Mouse (Mus musculus) hindbrain, embryonic 16.5 days (tissue): ENCODE measurements at regions not wholly inside any gene's neighbourhood (a gene's known extent, or its start where the extent isn't known, plus 50 kb on each side); places are given as distances from the start of the nearest gene placed in this dataset.

Experiments used
- ATAC-seq: fragments of 200-750 bp; cut with Nextera tagmentation; 2 replicates; pipeline ENCODE4 v1.8.0; 2017; ENCODE audit warnings: moderate TSS enrichment, moderate library complexity
- H3K27ac ChIP-seq: fragments of 300-500 bp; sonication (generic); 2 replicates; pipeline ENCODE4 v1.5.1; 2014; ENCODE audit warnings: low read depth, mild to moderate bottlenecking, control low read depth, low read length, moderate library complexity
- H3K27me3 ChIP-seq: fragments of 300-500 bp; sonication (generic); replicated peaks from 2 replicates; pipeline ENCODE4 v1.6.1; 2014; ENCODE audit warnings: low read length; ENCODE audit not compliant: control insufficient read depth, insufficient read depth
- H3K36me3 ChIP-seq: fragments of 300-500 bp; sonication (generic); 2 replicates; pipeline ENCODE4 v1.6.1; 2014; ENCODE audit warnings: mild to moderate bottlenecking, low read length, moderate library complexity, mixed read lengths; ENCODE audit not compliant: control insufficient read depth, insufficient read depth
- H3K4me1 ChIP-seq: fragments of 300-500 bp; sonication (generic); 2 replicates; pipeline ENCODE4 v1.6.1; 2014; ENCODE audit warnings: low read depth, low read length; ENCODE audit not compliant: control insufficient read depth, insufficient read depth
- H3K4me2 ChIP-seq: fragments of 300-500 bp; sonication (generic); 2 replicates; pipeline ENCODE4 v1.6.1; 2014; ENCODE audit warnings: mild to moderate bottlenecking, low read length, control low read depth, moderate library complexity
- H3K4me3 ChIP-seq: fragments of 300-500 bp; sonication (generic); 2 replicates; pipeline ENCODE4 v1.5.1; 2014; ENCODE audit warnings: mild to moderate bottlenecking, low read length, control low read depth, moderate library complexity
- H3K9ac ChIP-seq: fragments of 300-500 bp; sonication (generic); 2 replicates; pipeline ENCODE4 v1.6.1; 2014; ENCODE audit warnings: low read depth, mild to moderate bottlenecking, control low read depth, low read length, moderate library complexity
- H3K9me3 ChIP-seq: fragments of 300-500 bp; sonication (generic); 2 replicates; pipeline ENCODE4 v1.6.1; 2014; ENCODE audit warnings: mild to moderate bottlenecking, low read length, moderate library complexity; ENCODE audit not compliant: control insufficient read depth
- WGBS: fragments of 180-500 bp; shearing (Covaris S2); extraction: QIAGEN DNeasy Blood & Tissue Kit; methylation state at CpG from one replicate; pipeline ENCODE4 v1.1.7; 2014; 5-methylcytosine and 5-hydroxymethylcytosine counted together

DNA sequence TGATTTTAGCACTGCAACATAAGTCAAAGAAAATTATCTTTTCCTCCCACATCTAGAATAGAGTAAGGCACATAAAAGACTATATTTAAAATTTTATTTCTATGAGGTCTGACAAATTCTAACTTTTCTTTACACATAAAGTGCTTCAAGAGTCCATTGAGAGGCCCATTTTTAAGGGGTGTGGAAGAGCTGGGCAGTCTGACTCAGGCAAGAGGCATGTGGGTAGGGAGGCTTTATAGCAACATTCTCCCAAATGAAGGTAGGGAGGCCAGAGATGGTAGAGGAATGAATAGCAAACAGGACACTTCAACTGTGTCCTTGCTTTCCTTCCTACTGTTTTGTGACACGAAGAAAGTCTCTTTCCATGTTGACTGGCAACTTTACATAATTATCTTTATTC is 2566.6 kb upstream of the Gm7489 start:
- Histone ChIP-seq H3K4me3 (no peak overlapping the region), H3K9ac (no peak overlapping the region), H3K4me2 (no peak overlapping the region), H3K36me3 (no peaks in the 10 kb centered on the region), H3K4me1 (no peaks in the 10 kb centered on the region), H3K9me3 (no peaks in the 10 kb centered on the region), H3K27ac (no peak overlapping the region), H3K27me3 (no peaks in the 10 kb centered on the region)
- 75% methylated on average over 1 of the region's 1 CpGs for WGBS
- ATAC-seq = no peak

DNA sequence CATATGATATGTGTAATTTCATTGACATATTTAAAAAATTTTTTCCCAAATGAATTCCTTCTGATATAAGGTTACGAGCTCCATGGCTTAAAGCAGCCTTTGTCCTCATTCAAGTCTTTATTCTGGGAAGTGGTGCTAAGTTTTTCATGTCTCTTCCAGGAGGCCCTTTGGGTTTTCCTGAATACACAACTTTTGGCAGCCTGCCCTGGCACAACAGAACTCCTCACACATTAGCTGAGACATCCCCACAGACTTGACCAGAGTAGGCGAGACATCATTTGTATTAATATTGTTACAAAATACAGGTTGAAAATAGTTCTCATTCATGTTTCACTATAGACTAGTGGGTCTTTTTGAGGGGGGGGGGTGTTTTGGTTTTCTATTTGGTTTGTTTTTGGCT is 2565.9 kb upstream of the Gm7489 start:
- H3K36me3 ChIP-seq = no peaks in the 10 kb centered on the region
- no peak for ATAC-seq
- no peak overlapping the region for H3K4me3 ChIP-seq
- no peaks in the 10 kb centered on the region for H3K9me3 ChIP-seq
- H3K4me1 ChIP-seq = no peaks in the 10 kb centered on the region
- no peaks in the 10 kb centered on the region for H3K27me3 ChIP-seq
- no peak overlapping the region for H3K4me2 ChIP-seq
- no peak overlapping the region for H3K27ac ChIP-seq
- 65% methylated on average over 2 of the region's 2 CpGs for WGBS
- H3K9ac ChIP-seq = no peak overlapping the region

DNA sequence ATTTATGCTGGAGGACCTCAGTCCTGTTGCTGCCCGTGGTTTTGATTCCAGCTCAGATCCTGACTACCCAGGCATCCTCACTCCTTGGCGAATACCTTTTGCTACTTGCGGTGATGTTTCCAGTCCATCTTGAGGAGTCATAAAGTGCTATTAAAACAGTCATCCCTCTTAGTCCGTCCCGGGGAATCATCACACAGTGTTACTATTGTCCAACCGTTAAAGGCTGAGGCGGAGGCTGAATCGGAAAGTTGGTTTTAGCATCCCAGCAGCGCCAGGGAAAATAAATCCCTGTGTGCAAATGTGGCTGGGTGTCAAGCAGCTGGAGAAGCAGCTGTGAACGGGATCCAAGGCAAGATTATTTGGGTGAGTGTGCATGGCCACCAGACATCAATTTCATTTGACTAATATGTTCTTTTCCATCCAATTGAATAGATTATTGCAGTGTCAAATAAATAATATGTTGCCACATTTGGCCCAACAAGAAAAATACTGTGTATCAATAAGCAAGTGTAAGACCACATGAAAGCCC is 2564.3 kb upstream of the Gm7489 start:
- H3K9me3 ChIP-seq = no peaks in the 10 kb centered on the region
- H3K27me3 ChIP-seq = no peaks in the 10 kb centered on the region
- H3K27ac ChIP-seq = no peak overlapping the region
- H3K36me3 ChIP-seq = no peaks in the 10 kb centered on the region
- no peak for ATAC-seq
- H3K9ac ChIP-seq = no peak overlapping the region
- H3K4me3 ChIP-seq = no peak overlapping the region
- no peaks in the 10 kb centered on the region for H3K4me1 ChIP-seq
- no peak overlapping the region for H3K4me2 ChIP-seq
- 68% methylated on average over 10 of the region's 10 CpGs for WGBS

DNA sequence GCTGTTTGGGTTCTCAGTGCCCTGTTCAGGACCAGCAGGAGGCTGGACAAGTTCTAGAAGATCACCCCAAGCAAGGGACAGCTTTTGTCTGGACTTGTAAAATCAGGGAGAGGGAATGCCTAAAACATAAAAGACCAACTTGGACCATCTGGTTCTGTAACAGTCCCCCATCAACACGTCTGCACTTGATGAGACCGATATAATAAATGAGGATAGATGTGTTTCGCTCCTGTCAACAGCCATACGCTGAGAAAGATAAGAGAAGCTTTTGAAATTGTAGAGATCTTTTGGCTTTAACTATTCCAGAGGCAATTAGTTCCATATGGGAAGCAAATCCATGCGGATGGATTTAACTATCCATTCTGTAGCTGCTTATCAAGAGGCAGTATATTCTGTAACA is 2561.4 kb upstream of the Gm7489 start:
- no peak for ATAC-seq
- H3K9me3 ChIP-seq = no peaks in the 10 kb centered on the region
- no peak overlapping the region for H3K27ac ChIP-seq
- no peaks in the 10 kb centered on the region for H3K27me3 ChIP-seq
- H3K4me2 ChIP-seq = no peak overlapping the region
- H3K9ac ChIP-seq = no peak overlapping the region
- H3K36me3 ChIP-seq = no peaks in the 10 kb centered on the region
- no peaks in the 10 kb centered on the region for H3K4me1 ChIP-seq
- no peak overlapping the region for H3K4me3 ChIP-seq
- WGBS = 71% methylated on average over 5 of the region's 5 CpGs

DNA sequence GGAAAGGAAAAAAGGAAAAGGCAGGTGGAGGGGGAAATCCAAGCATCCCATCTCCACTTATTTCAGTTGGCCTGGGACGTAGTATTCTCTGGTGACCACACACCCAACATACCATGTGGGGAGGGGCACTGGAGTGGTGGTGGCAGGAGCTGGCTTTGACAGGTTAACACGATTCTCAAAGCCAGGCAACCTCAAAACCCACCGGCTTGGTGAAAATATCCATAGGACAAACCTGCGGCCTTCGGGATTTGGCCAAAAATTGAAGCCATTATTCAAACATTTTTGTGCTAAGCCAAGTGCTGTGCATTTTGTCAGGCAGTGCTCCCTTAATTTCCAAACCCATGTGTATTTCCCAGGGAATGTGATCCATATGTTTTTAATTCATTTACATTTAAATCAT is 2560.5 kb upstream of the Gm7489 start:
- Histone ChIP-seq H3K9ac (no peak overlapping the region), H3K27ac (no peak overlapping the region), H3K36me3 (no peaks in the 10 kb centered on the region), H3K4me1 (no peaks in the 10 kb centered on the region), H3K4me2 (no peak overlapping the region), H3K4me3 (no peak overlapping the region), H3K9me3 (no peaks in the 10 kb centered on the region), H3K27me3 (no peaks in the 10 kb centered on the region)
- 88% methylated on average over 5 of the region's 5 CpGs for WGBS
- no peak for ATAC-seq

DNA sequence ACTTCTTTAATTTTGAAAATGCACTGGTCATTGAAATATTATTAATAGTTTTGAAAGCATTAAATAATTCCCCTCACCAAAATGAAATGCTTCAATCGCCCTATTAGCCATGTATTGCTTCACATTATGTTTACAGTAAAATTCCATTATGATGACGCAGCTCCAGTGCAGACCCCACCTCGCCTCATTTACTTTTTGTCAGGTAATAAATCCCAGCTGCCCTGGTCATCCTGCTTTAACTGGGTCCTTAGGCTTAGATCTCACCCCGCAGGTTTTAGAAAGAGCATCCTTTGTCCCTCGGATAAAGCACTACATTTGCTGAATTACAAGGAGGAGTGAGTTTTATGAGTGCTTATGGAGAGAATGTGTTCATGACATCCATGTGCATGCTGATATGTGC is 2557.0 kb upstream of the Gm7489 start:
- Histone ChIP-seq H3K27ac (no peak overlapping the region), H3K9ac (no peak overlapping the region), H3K27me3 (no peaks in the 10 kb centered on the region), H3K4me3 (no peak overlapping the region), H3K36me3 (no peaks in the 10 kb centered on the region), H3K4me2 (no peak overlapping the region), H3K9me3 (no peaks in the 10 kb centered on the region), H3K4me1 (no peaks in the 10 kb centered on the region)
- ATAC-seq = no peak
- WGBS = 67% methylated on average over 5 of the region's 5 CpGs

DNA sequence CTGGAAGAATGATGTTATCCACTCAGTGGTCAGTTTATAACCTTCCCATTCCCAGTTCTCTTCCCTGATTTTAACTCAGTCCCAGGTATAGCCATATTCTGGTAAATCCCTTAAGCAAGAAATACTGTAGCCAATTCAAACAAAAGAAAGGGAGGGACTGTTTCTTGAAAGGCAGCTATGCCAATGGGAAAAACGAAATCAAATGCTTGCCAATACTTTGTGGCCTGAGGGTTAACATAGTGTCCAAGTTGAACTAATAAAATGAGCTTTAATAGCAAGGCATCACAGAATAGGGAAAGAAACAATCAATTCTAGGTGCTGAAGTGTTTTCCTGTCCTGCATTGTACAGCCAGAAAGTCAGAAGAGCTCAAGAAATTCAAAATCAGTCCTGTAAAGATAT is 2548.3 kb upstream of the Gm7489 start:
- Histone ChIP-seq H3K4me1 (no peaks in the 10 kb centered on the region), H3K9ac (no peak overlapping the region), H3K9me3 (no peaks in the 10 kb centered on the region), H3K36me3 (no peaks in the 10 kb centered on the region), H3K4me2 (no peak overlapping the region), H3K27me3 (no peaks in the 10 kb centered on the region), H3K4me3 (no peak overlapping the region), H3K27ac (no peak overlapping the region)
- WGBS = 54% methylated on average over 1 of the region's 1 CpGs
- ATAC-seq = no peak

DNA sequence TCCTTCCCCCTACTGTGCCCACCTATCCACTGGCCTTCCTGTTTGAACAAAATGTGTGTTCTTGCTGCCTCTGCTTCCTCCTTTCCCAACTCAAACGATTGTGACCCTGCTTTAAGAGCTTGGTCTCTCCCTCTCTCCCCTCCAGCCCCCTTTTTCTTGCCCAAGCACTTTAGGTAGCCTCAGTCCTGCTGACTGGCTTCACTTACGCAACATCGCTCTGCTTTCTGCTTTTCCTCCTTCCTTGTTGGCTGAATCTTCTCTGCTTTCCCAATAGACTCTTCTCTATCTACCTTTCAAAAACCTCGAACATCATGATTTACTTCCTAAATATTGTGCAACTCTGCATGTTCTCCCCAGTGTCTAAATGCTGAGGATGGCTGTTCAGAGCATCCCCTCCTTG is 2538.4 kb upstream of the Gm7489 start:
- WGBS = 82% methylated on average over 4 of the region's 4 CpGs
- H3K27me3 ChIP-seq = no peaks in the 10 kb centered on the region

DNA sequence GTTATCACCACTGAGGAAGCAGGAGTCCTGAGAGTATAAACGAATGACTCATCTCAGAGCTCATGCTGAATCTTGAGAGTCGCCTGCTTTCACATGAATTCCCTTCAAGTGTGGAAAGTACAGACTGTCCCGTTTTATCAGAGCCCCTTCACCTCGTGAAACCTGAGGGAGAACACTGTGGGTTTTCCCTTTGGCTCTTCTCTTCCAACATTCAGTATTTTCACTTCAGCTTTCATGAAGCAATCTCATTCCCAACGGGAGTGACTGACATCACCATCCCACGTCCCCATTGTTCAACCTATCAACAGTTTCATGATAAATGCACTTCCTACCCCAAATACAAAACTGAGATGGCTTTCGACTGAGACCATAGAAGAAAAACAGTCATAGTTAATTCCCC is 2521.3 kb upstream of the Gm7489 start:
- H3K9ac ChIP-seq = no peak overlapping the region
- WGBS = 71% methylated on average over 7 of the region's 7 CpGs
- H3K4me2 ChIP-seq = no peak overlapping the region
- H3K4me3 ChIP-seq = no peak overlapping the region
- H3K27me3 ChIP-seq = no peaks in the 10 kb centered on the region
- H3K27ac ChIP-seq = no peak overlapping the region
- no peaks in the 10 kb centered on the region for H3K4me1 ChIP-seq
- H3K9me3 ChIP-seq = no peaks in the 10 kb centered on the region
- ATAC-seq = no peak
- H3K36me3 ChIP-seq = no peaks in the 10 kb centered on the region

More for the DNA sequence above, 2538.4 kb upstream of the Gm7489 start:
- no peaks in the 10 kb centered on the region for H3K9me3 ChIP-seq
- H3K4me3 ChIP-seq = no peak overlapping the region
- no peak overlapping the region for H3K4me2 ChIP-seq
- no peaks in the 10 kb centered on the region for H3K36me3 ChIP-seq
- H3K4me1 ChIP-seq = no peaks in the 10 kb centered on the region
- H3K27ac ChIP-seq = no peak overlapping the region
- ATAC-seq = no peak
- H3K9ac ChIP-seq = no peak overlapping the region

DNA sequence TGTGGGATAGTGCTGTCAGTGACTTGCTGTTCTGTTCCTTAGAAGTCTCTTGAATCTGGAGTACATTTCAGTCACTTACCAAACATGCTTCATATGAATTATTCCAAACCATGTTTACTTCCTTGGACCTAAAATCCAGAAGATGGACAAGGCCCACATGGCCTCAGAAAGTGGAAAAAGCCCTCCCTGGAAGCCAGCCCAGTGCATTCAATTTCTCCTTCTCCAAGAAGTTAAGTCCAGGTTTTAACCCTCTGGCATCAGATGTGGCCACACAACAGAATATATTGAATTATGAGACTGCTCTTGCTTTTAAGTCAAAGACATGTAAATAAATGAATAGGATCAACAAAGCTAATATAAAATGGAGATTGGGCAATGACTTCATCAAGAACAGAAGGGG is 2513.5 kb upstream of the Gm7489 start:
- H3K4me3 ChIP-seq = no peak overlapping the region
- no peak overlapping the region for H3K4me2 ChIP-seq
- H3K9me3 ChIP-seq = no peaks in the 10 kb centered on the region
- H3K4me1 ChIP-seq = no peaks in the 10 kb centered on the region
- H3K9ac ChIP-seq = no peak overlapping the region
- H3K27ac ChIP-seq = no peak overlapping the region
- H3K27me3 ChIP-seq = no peaks in the 10 kb centered on the region
- no peak for ATAC-seq
- H3K36me3 ChIP-seq = no peaks in the 10 kb centered on the region
